Mouse (Mus musculus) forebrain, postnatal 0 days (tissue): ENCODE results near the gene Batf2. TPM values are rescaled to one million over a fixed set of nuclear protein-coding genes. Genes with fewer than 3 reads are reported as not detected.
"Not testable (repeated sequence)": the region's sequence is repeated elsewhere in the genome, so short reads cannot be mapped to it uniquely, and the experiment has no call there.

Experiments
- ATAC-seq: fragments of 200-750 bp; cut with Nextera tagmentation; 2 replicates; pipeline ENCODE4 v1.8.0; 2017; ENCODE audit warnings: mild to moderate bottlenecking, moderate library complexity
- DNase-seq: peaks from one replicate; pipeline ENCODE4 v3.0.0-alpha.2; 2015
- H3K27ac ChIP-seq: fragments of 300-500 bp; sonication (generic); 2 replicates; pipeline ENCODE4 v1.5.1; 2014; ENCODE audit warnings: low read depth, mild to moderate bottlenecking, antibody characterized with exemption, low read length, moderate library complexity, mixed read lengths
- H3K27me3 ChIP-seq: fragments of 300-500 bp; sonication (generic); 2 replicates; pipeline ENCODE4 v1.6.1; 2014; ENCODE audit warnings: mild to moderate bottlenecking, low read length, mixed read lengths; ENCODE audit not compliant: insufficient read depth
- H3K36me3 ChIP-seq: fragments of 300-500 bp; sonication (generic); 2 replicates; pipeline ENCODE4 v1.6.1; 2014; ENCODE audit warnings: mild to moderate bottlenecking, moderate library complexity; ENCODE audit not compliant: insufficient read depth
- H3K4me1 ChIP-seq: fragments of 300-500 bp; sonication (generic); 2 replicates; pipeline ENCODE4 v1.6.1; 2014; ENCODE audit warnings: antibody characterized with exemption; ENCODE audit not compliant: insufficient read depth
- H3K4me2 ChIP-seq: fragments of 300-500 bp; sonication (generic); 2 replicates; pipeline ENCODE4 v1.6.1; 2014; ENCODE audit warnings: low read depth, mild to moderate bottlenecking, moderate library complexity
- H3K4me3 ChIP-seq: fragments of 300-500 bp; sonication (generic); 2 replicates; pipeline ENCODE4 v1.5.1; 2014; ENCODE audit warnings: low read depth, low read length, mixed read lengths
- H3K9ac ChIP-seq: fragments of 300-500 bp; sonication (generic); 2 replicates; pipeline ENCODE4 v1.6.1; 2014; ENCODE audit warnings: mild to moderate bottlenecking
- H3K9me3 ChIP-seq: fragments of 300-500 bp; sonication (generic); 2 replicates; pipeline ENCODE4 v1.6.1; 2016; ENCODE audit warnings: low read length
- CTCF ChIP-seq: sonication (generic); IDR thresholded peaks from 2 replicates; pipeline ENCODE4 v1.5.1; 2016; ENCODE audit warnings: antibody characterized with exemption, control low read depth, low read depth
- WGBS: fragments of 180-500 bp; shearing (Covaris S2); extraction: QIAGEN DNeasy Blood & Tissue Kit; methylation state at CpG from one replicate; pipeline ENCODE4 v1.1.7; 2014; 5-methylcytosine and 5-hydroxymethylcytosine counted together
- polyA plus RNA-seq: library from polyadenylated mRNA; unstranded; fragments of >200 nt; fragmentation: Nextera tagmentation; extraction: Ambion mirVana; gene quantifications from 2 replicates; pipeline ENCODE4 v1.2.1, GENCODE M21; 2015
- total RNA-seq: library from RNA; depleted of rRNA; stranded (reverse); fragments of >200 nt; gene quantifications from 2 replicates; pipeline ENCODE4 v1.2.3, GENCODE M21; 2014

Gene Batf2
- total and polyA plus RNA-seq, 2 experiments from 2014 or later: not detected

DNA sequence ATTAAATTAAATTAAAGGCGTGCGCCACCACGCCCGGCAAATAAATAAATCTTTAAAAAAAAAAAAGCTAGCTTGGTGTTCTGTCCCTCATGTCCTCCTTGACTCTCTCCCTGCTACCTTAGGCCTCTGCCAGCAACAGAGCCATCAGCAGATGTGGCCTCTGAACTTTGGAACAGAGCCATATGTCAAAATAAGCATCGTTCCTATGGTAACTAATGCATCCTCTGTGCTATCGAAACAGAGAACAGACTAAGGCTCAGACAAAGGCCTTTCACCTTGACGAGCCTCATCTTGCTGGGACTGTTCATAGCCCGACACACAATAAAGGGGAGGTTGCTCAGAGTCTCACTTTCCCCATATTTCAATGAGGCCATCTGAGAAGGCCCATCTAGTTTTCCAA lies 17.5 kb upstream of the Batf2 start:
- peaks cover 8% of the 10 kb centered on the region; the same call in 1 of the 2 replicates for H3K4me1 ChIP-seq
- TF ChIP-seq CTCF: no peak
- ATAC-seq: no peak
- no peak overlapping the region for H3K4me2 ChIP-seq
- H3K9ac ChIP-seq: no peak overlapping the region
- no peak overlapping the region for H3K4me3 ChIP-seq
- H3K27ac ChIP-seq: no peak overlapping the region
- DNase-seq: no peak
- no peaks in the 10 kb centered on the region for H3K9me3 ChIP-seq
- no peaks in the 10 kb centered on the region for H3K27me3 ChIP-seq
- WGBS: 63% methylated on average over 8 of the region's 8 CpGs
- peaks cover 12% of the 10 kb centered on the region for H3K36me3 ChIP-seq

DNA sequence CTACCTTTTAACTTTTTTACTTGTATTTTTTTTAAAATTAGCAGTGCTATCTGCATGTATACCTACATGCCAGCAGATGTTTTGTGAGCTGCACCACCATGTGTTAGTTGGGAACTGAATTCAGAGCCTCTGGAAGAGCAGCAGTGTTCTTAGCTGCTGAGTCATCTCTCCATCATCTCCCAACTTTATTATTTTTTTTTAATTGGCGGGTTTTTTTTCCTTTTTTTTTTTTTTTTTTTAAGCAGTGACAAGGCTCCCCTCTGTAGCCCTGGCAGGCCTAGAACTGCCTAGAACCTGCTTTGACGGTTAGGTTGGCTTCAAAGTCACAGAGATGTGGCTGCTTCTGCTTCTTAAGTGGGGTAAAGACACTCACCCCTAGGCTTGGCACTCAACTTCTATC lies 15.9 kb upstream of the Batf2 start:
- Histone ChIP-seq H3K27ac (no peak overlapping the region), H3K4me2 (no peak overlapping the region), H3K27me3 (no peaks in the 10 kb centered on the region), H3K4me1 (no peaks in the 10 kb centered on the region; the same call in 1 of the 2 replicates), H3K9ac (no peak overlapping the region), H3K36me3 (peaks cover 12% of the 10 kb centered on the region), H3K4me3 (no peak overlapping the region), H3K9me3 (no peaks in the 10 kb centered on the region)
- WGBS: 71% methylated on average over 2 of the region's 2 CpGs
- ATAC-seq (no peak), DNase-seq (no peak)
- TF ChIP-seq CTCF: no peak

DNA sequence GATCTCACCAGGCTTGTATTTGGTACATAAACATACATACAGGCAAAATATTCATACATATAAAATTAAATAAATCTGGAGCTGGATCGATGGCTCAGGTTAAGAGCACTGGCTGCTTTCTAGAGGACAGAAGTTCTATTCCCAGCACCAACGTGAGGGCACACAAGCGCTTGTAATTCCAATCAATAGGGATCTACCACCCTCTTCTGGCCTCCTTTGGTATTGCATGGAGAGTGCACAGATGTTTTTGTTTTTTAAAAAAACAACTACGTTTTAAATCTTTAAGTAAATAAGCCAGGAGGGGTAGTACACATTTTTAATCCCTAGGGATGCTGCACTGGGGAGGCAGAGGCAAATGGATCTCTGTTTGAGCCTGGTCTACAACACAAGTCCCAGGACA lies 14.5 kb upstream of the Batf2 start:
- Histone ChIP-seq H3K27me3 (no peaks in the 10 kb centered on the region), H3K27ac (no peak overlapping the region), H3K36me3 (peaks cover 4% of the 10 kb centered on the region; the same call in 1 of the 2 replicates), H3K9me3 (no peaks in the 10 kb centered on the region), H3K4me1 (no peaks in the 10 kb centered on the region; the same call in 1 of the 2 replicates), H3K4me3 (no peak overlapping the region), H3K4me2 (no peak overlapping the region), H3K9ac (no peak overlapping the region)
- WGBS: 24% methylated on average over 4 of the region's 4 CpGs
- DNase-seq (peak; percentile 61), ATAC-seq (no peak)
- TF ChIP-seq CTCF: peak; percentile 71

DNA sequence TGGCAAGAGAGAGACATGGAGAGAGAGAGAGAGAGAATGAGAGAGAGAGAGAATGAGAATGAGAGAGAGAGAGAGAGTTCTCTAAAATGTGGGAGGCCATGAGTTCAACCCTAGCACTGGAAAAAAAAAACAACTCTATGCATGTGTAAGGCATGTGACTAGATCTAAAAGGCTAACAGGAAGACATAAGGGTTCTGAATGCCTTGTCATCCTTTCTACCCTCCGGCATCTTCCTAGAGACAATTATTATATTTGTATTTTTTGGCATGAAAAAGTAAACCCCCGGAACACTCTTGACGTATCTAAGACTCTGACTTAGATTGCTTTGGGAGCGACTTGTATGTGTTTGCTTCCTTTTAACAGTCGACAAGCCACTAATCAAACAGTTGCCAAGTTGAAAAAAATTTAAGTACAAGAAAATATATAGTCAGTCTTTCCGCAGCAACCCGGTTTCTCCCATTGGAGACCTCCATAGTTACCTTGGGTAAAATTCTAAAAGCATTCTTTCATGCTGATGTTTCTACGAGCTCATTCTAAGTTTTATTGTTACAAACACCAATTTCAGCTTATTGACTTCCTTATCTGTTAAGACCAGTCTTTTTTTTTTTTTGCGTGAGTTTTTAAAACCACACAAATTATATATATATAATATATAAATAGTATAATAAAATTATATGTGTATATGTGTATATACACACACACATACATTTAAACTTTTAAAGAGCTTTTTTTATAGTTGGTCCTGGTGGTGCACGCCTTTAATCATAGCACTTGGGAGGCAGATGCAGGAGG lies 13.8 kb upstream of the Batf2 start:
- ATAC-seq: no peak
- no peak overlapping the region for H3K27ac ChIP-seq
- peak overlapping the region; percentile 51 for H3K4me3 ChIP-seq
- DNase-seq: no peak
- TF ChIP-seq CTCF: no peak
- peak overlapping the region; percentile 65 for H3K4me2 ChIP-seq
- 74% methylated on average over 10 of the region's 10 CpGs for WGBS
- no peaks in the 10 kb centered on the region for H3K27me3 ChIP-seq
- H3K4me1 ChIP-seq: no peaks in the 10 kb centered on the region; the same call in 1 of the 2 replicates
- no peak overlapping the region for H3K9ac ChIP-seq
- H3K36me3 ChIP-seq: no peaks in the 10 kb centered on the region
- H3K9me3 ChIP-seq: no peaks in the 10 kb centered on the region

DNA sequence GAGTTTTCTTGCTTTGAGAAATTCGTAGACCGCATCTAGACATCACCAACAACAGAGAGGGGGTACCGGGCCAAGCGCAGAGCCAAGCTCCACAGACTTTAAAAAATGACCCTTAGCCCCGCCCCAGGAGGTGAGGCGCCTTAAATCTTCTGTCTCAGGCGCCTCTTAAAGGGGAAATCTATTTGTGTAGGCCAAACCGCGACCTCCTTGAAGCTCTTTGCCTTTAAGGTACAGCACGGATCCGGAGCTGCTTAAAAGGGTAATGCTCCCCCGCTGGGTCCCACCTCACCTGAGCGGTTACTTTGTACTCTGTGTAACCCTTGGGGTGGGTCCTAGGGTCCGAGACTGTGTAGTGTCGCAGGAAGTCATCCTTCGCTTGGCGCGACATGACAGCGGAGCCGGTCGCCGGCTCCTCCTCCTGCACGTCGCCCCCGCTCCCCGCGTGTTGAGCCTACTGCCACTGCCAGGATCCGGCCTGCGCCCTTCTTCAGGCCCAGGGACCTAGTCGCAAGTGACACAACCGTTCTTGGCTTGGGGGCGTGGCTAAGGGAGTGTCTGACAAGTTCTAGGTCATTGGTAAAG lies 12.9 kb upstream of the Batf2 start, which contains the start of gene Snx15:
Gene Snx15 (minus strand): TSS at position 545 of the 582 bp plus-strand sequence.
- Histone ChIP-seq H3K4me1 (no peaks in the 10 kb centered on the region; the same call in 1 of the 2 replicates), H3K36me3 (no peaks in the 10 kb centered on the region), H3K27ac (peak within 1 kb of the TSS; percentile 95), H3K9me3 (no peaks in the 10 kb centered on the region), H3K27me3 (no peaks in the 10 kb centered on the region), H3K4me3 (peak within 1 kb of the TSS; percentile 51), H3K4me2 (peak within 1 kb of the TSS; percentile 65), H3K9ac (peak within 1 kb of the TSS; percentile 68)
- no peak for TF ChIP-seq CTCF
- 0% methylated on average over 32 of the region's 32 CpGs for WGBS
- DNase-seq: peak; percentile 96
- peak; percentile 97 for ATAC-seq

DNA sequence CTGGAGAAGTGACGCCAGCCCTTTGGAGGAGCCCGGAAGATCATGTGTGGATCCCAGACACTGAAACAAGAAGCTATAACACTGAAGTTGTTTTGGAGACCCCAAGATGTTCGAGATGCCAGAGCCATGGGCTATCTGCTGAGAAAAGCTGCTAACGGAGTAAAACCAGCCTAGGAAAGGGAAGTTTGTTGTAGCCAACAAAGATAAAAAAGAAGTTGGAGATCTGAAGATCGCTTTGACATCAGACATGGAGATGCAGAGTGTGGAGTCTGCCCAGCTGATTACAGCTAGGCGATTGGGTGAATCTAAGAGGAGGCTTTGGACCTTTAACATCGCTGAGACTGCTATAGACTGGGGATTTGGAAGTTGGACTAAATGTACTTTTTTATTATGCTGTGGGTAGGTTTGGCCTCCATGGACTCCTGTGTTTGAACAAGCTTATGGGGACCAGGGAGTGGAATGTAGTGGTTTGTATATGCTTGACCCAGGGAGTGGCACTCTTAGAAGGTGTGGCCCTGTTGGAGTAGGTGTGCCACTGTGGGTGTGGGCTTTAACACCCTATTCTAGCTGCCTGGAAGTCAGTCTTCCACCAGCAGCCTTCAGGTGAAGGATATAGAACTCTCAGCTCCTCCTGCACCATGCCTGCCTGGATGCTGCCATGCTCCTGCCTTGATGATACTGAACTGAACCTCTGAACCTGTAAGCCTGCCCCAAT lies 10.2 kb upstream of the Batf2 start:
- not testable (repeated sequence) for H3K9me3 ChIP-seq, H3K27me3 ChIP-seq, H3K4me2 ChIP-seq, H3K9ac ChIP-seq, H3K4me1 ChIP-seq, DNase-seq, ATAC-seq, H3K4me3 ChIP-seq, H3K27ac ChIP-seq
- WGBS: 81% methylated on average over 7 of the region's 7 CpGs
- H3K36me3 ChIP-seq: peaks cover 18% of the 10 kb centered on the region
